Mouse (Mus musculus) ZHBTc4 (cell line): ENCODE results near the gene Itga9.
A peak's percentile ranks its signal among the peaks of the same experiment; 100 is the strongest.

Source experiments
- DNase-seq: peaks from one replicate; pipeline ENCODE4 v3.0.0-alpha.2; 2011; ENCODE audit warnings: low read depth, low spot score

Gene Itga9

DNA sequence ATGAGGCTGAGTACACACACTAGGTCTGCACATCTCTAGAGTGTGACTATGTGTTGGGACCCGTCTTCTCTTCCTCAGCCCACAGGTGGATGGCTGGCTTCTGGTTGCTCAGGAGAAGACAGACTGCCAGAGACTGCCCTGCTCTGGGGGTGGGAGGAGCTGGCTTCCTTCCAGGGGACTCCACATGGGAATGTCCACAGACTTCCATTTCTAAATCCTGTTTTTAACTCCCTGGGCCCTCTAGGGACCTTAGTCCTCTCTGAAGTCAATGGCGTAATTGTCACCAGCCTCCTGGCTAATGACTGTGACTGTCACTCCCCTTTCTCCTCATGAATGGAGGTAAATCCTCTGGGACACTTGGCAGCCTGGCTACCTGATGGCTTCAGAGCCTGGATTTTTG lies 45.4 kb downstream of the Itga9 start:
- DNase-seq = no peak

GRCm38 (mm10) chr9:118653436-118653835 lies 46.9 kb downstream of the Itga9 start:
- no peak for DNase-seq

- no peak for DNase-seq
Measured at GRCm38 (mm10) chr9:118654969-118655368, 48.5 kb downstream of the Itga9 start.

- no peak for DNase-seq
Measured at GRCm38 (mm10) chr9:118655726-118656125, 49.2 kb downstream of the Itga9 start.

DNA sequence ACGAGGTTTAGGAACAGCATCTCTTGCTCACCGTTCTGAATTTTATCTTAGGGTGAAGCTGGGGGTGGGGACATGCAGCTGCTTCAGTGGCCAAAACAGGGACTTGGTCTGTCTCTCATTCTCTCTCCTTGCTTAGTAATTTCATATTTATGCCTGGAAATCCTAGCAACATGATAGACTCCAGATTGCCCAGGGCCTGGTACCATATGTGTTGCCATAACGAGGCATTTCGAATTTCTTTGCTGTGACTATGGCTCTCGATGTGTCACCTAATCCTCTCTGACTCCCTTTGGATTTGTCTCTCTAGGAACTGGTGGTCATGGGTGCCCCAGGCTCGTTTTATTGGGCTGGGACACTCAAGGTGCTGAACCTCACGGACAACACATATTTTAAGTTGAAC lies 51.7 kb downstream of the Itga9 start:
- DNase-seq = no peak

- DNase-seq = no peak
Measured at GRCm38 (mm10) chr9:118659809-118660208, 53.3 kb downstream of the Itga9 start.

GRCm38 (mm10) chr9:118660259-118660658 lies 53.8 kb downstream of the Itga9 start:
- DNase-seq = no peak

DNA sequence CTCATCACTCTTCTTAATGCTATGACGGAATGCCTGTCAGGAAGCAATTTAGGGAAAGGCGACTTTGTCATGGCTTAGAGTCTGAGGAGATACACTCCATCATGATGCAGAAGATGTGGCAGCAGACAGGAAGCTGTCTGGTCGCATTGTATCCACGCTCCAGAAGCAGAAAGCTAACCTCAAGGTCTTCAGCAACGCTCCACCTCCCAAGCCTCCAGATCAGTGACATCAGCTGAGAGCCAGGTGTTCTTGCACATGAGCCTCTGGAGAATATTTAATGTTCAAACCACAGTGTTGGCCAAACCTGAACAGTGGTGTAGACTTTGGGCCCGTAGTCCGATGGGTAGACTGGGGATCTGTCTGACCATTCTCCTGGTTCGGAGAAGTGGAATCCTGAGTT lies 55.5 kb downstream of the Itga9 start:
- no peak for DNase-seq

GRCm38 (mm10) chr9:118662476-118662875 lies 56.0 kb downstream of the Itga9 start:
- DNase-seq = no peak

DNA sequence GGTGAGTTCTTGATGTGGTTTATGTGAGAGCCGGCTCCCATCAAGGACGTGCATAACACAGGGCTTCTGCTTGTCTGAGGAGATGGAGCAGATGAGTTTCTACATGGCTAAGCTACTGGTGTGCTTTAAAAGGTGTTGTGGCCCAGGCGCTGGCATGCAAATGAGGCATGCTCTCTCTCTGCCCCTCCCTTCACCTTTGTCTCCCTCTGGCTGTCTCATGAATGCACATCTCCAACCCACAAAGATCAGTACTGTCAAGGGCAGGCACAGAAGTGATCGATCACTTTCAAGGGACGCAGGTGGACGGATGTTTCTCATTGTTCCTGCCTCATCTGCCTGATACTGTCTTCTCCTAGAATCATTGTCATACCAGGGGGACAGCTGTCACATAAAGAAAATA lies 57.4 kb downstream of the Itga9 start:
- DNase-seq = peak; percentile 63

DNA sequence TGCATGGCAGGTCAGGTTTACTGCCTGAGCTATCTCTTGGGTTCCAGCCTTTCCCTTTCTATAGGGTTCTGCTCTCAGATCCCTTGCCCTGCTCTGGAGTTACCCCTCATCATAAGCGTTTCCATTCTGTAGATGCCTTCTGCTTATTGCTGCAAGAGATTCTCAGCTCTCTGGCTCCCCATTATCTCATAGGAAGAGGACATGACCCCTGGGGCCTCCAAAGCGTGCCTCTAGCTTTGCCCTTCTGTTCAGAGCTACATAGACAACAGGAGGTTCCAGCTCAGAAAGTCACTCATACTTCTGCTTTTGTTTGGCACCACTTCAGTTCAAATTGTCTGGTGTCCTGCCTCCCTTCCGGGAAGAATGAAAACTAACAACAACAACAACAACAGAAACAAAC lies 59.6 kb downstream of the Itga9 start:
- DNase-seq = no peak

DNA sequence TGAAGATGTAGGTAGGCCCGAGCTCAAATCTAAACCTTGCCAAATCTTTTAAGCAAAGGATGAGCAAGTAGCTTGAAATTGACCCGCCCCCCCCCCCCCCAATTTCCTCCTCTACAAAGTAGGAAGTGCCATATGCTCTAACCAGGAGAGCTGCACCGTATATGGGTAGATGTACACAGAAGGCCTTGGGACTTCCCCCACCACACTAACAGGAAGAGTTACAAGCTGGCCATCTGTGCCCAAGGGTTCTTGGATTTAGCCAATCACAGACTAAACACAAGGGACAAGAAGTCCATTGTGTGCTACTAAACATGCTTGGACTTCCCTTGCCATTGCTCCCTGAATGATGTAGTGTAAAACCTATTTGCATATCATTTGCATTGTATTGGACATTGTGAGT lies 63.2 kb downstream of the Itga9 start:
- DNase-seq = no peak

- no peak for DNase-seq
Measured at GRCm38 (mm10) chr9:118674277-118674676, 67.8 kb downstream of the Itga9 start.

GRCm38 (mm10) chr9:118674761-118675160 lies 68.3 kb downstream of the Itga9 start:
- DNase-seq = peak; percentile 58

- DNase-seq = no peak
Measured at GRCm38 (mm10) chr9:118675573-118676170, 69.2 kb downstream of the Itga9 start.

- no peak for DNase-seq
Measured at GRCm38 (mm10) chr9:118676692-118677091, 70.2 kb downstream of the Itga9 start.

GRCm38 (mm10) chr9:118677349-118677748 lies 70.9 kb downstream of the Itga9 start:
- no peak for DNase-seq

DNA sequence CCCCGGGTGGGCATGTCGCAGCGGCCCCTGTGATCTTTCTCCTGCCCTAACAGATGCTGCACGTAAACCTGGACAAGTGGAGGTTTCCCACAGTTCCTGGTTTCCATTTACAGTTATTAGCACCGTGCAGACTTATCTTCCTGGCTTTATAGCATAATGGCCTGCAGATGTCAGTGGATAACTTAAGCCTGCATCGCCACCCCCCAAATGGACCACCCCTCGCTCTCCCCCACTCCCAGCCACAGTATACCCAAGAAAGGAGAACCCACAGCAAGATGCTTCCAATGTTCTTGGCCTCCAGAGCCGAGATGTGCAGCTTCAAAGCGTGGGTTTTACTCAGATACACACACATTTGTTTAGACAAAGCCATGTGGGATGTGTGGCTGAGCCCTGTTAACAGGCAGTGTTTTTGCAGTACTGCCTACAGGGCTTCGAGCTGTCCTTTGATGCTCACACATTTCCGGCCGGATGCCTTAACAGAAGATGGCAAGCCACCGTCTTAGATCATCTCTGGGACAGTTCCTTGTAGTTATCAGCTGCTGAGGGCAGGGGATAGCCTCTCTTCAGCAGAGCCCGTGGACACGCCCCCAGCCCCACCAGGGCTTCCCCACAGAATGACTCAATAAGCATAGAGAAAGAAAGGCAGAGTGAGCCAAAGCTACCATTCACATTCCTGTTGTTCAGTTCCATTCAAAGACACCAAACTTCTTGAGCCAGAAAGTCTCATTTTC lies 71.7 kb downstream of the Itga9 start:
- DNase-seq = peak; percentile 29

DNA sequence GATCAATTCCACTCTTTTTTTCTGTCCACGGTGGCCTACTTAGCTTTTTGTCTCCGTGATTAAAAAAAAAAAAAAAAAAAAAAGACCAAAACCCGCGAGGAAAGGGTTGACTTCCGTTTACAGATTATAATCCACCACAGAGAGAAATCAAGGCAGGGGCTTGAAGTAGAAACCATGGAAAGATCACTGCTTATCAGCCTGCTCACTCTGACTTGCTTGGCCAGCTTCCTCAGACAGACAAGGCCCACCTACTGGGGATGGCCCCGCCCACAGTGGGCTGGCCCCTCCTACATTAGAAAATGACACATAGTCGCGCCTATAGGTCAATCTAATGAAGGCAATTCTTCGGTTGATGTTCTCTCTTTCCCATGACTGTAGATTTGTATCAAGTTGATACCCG lies 72.3 kb downstream of the Itga9 start:
- DNase-seq = peak; percentile 65

DNA sequence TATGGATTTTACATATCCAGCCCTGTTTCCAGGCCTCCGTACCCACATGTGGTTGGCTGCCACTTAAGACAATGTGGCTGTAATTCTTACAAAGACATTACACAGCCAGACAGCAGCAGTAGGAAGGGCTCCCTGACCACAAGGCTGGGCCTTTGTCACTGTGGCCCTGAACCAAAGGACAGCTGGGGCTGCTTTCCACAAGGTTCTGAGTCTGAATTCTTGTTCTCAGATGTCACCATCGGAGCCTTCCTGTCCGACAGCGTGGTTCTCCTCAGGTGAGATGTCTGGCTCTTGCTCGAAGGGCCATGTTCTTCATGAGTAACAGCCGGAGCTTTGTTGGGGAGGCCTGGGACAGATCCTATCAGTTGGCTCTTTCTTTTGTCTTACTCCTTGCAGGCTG lies 75.0 kb downstream of the Itga9 start:
- no peak for DNase-seq

DNA sequence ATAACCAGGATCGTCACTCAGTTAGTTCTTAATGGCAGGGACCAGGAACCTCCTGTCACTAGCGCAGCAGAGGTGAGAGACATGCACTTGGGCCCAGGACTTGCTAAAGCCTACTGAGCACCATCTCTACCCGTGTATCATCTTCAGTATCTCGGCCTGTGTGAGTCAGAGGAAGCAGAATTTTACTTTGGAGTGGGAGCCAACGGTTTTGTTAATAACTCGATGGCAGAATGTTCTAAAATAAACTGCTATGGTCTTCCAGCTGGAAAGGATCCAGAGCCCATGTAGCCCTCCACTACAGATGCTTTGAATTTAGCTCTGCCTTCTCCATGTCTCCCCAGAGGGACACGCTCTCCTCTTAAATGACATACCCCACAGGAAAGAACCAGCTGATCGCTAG lies 75.7 kb downstream of the Itga9 start:
- DNase-seq = no peak

DNA sequence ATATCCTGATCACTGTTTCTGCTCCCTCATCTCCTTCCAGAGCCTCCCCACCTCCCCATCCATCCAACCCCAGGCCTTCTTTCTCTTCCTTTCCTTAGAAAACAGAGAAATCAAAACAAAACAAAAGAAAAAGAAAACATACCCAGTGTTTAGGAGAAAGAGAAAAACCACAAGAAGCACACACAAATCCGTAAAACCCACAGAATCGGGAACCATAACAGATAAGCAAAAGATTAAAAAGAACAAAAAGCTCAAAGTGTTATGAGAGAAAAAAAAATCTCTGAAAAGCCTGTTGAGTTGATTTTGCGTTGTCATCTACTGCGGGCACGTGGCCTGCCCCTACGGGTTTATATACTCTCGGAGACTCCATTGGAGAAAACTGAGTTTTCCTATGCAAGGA lies 77.0 kb downstream of the Itga9 start:
- DNase-seq = no peak

DNA sequence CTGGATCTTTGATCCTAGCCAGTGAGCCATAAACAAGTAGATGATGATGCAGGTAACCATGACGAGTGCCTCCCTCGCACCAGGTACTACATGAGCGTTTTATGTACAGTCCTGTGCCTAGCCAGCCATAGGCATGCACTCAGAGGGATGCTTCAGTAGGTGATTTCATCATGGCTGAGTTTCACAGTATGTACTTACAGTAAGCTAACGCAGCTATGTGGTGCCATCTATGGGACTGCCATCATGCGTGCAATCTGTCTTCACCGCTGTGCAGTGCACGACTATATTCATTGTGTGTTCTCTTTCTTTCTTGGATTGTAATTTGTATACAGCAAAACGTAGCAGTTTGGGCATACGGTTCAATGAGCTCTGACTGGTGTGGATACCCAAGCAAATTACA lies 77.9 kb downstream of the Itga9 start:
- DNase-seq = no peak
